Comparison of ENCODE assay signal across 17 mouse cellular contexts in the genomic region with DNA sequence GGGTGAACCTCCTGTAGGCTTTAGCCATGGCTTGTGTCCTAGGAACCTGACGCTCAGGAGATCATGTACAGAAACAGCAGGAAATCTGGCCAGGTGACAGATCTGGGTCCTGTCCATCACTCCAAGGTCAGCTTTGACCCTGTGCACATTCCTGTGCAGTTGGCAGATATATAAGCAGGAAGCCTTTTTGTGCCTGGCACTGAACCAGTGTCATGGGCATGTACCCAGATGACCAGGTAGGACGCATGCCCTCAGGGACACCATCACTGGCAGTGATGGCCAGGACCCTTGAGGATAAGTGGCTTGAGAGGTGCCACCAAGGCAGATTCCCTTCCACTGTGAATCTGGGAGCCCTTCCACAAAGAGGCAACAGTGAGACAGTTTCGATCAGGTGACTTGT.
"Had no signal": no experiment of that assay in that cellular context is flagged by ENCODE, and none has a peak within 500 bp of the region (broad histone marks: within the 10 kb centered on the region; RNA-seq: fewer than 3 reads in every experiment).

No protein-coding gene starts in this region.

- DNase-seq: lung, adult 18-20 months; lung, embryonic 14.5 days; lung, postnatal 10 days; lung, postnatal 4 days; retina, postnatal 1 day; right cerebral cortex, adult 18-20 months; right cerebral cortex, postnatal 25 days; right cerebral cortex, postnatal 4 days; spleen, adult 18-20 months; thymus, postnatal 36 days had no signal

- H3K9me3 ChIP-seq: midbrain, embryonic 10.5 days; midbrain, embryonic 13.5 days; neural tube, embryonic 13.5 days; neural tube, embryonic 15.5 days had no signal

- H3K4me2 ChIP-seq: lung, embryonic 14.5 days; midbrain, embryonic 13.5 days; neural tube, embryonic 13.5 days; neural tube, embryonic 15.5 days had no signal

- H3K27ac ChIP-seq: liver, embryonic 14.5 days; midbrain, embryonic 10.5 days; midbrain, embryonic 13.5 days; neural tube, embryonic 13.5 days; neural tube, embryonic 15.5 days had no signal

- H3K27me3 ChIP-seq: midbrain, embryonic 13.5 days; neural tube, embryonic 15.5 days had no signal

- ATAC-seq: midbrain, embryonic 13.5 days; midbrain, embryonic 16.5 days had no signal

- H3K9ac ChIP-seq: liver, embryonic 14.5 days; lung, embryonic 14.5 days; midbrain, embryonic 13.5 days; neural tube, embryonic 13.5 days; neural tube, embryonic 15.5 days had no signal

- H3K4me1 ChIP-seq: midbrain, embryonic 10.5 days; neural tube, embryonic 15.5 days had no signal

- H3K36me3 ChIP-seq: midbrain, embryonic 10.5 days; midbrain, embryonic 13.5 days; neural tube, embryonic 13.5 days; neural tube, embryonic 15.5 days had no signal

- H3K4me3 ChIP-seq: midbrain, embryonic 10.5 days; midbrain, embryonic 13.5 days; myocyte; neural tube, embryonic 13.5 days; neural tube, embryonic 15.5 days had no signal
